Mouse (Mus musculus): ENCODE results near the gene Acbd3.

GRCm38 (mm10) chr1:180707368-180707767, 18.5 kb upstream of the Acbd3 start:
- TF ChIP-seq CTCF (IDR thresholded peaks at IDR 0.05; ENCODE audit: borderline replicate concordance, control insufficient read depth, extremely low read depth, insufficient read depth, low read length, poor library complexity) (no peak), POLR2A (IDR thresholded peaks at IDR 0.05; ENCODE audit: control insufficient read depth, extremely low read depth, insufficient read depth, low read length, poor library complexity) (no peak)

Data from thymus, adult 2 months (tissue).